Mouse (Mus musculus) ES-Bruce4 (cell line): ENCODE measurements around the gene Gm17364. TPM values are rescaled to one million over a fixed set of nuclear protein-coding genes. Genes with fewer than 3 reads are reported as not detected.

ENCODE experiments used
- H3K27ac ChIP-seq: 2 replicates; pipeline ENCODE4 v1.5.1; 2012; ENCODE audit warnings: low read length, inconsistent platforms; ENCODE audit not compliant: insufficient read depth
- H3K27me3 ChIP-seq: 2 replicates; pipeline ENCODE4 v1.6.1; 2012; ENCODE audit warnings: mild to moderate bottlenecking, low read length, inconsistent platforms; ENCODE audit not compliant: control insufficient read depth, poor library complexity, insufficient read depth, severe bottlenecking
- H3K36me3 ChIP-seq: 2 replicates; pipeline ENCODE4 v1.6.1; 2012; ENCODE audit warnings: inconsistent platforms, mild to moderate bottlenecking, low read length, moderate library complexity; ENCODE audit not compliant: control insufficient read depth, poor library complexity, insufficient read depth, severe bottlenecking
- H3K4me1 ChIP-seq: one replicate; pipeline ENCODE4 v1.8.1; 2011; ENCODE audit warnings: low read length; ENCODE audit not compliant: control insufficient read depth, insufficient read depth
- H3K4me3 ChIP-seq: 2 replicates; pipeline ENCODE4 v1.5.1; 2011; ENCODE audit warnings: low read depth, mild to moderate bottlenecking, low read length
- H3K9ac ChIP-seq: 2 replicates; pipeline ENCODE4 v1.6.1; 2012; ENCODE audit warnings: low read depth, mild to moderate bottlenecking, inconsistent platforms; ENCODE audit not compliant: poor library complexity, severe bottlenecking
- H3K9me3 ChIP-seq: replicated peaks from 2 replicates; pipeline ENCODE4 v1.6.1; 2012; ENCODE audit warnings: mild to moderate bottlenecking, low read length, inconsistent platforms; ENCODE audit not compliant: control insufficient read depth, poor library complexity, insufficient read depth, severe bottlenecking
- CTCF ChIP-seq: IDR thresholded peaks from one replicate; pipeline ENCODE4 v1.8.1; 2011; ENCODE audit warnings: low read depth, low read length
- EP300 ChIP-seq: IDR thresholded peaks from 2 replicates; pipeline ENCODE4 v1.6.1; 2011; ENCODE audit warnings: low read depth, low read length; ENCODE audit not compliant: insufficient read depth
- POLR2A ChIP-seq: IDR thresholded peaks from one replicate; pipeline ENCODE4 v1.8.1; 2011; ENCODE audit warnings: low read length; ENCODE audit not compliant: insufficient read depth
- polyA plus RNA-seq: library from polyadenylated mRNA; stranded (reverse); fragments of >200 nt; gene quantifications from 2 replicates; pipeline ENCODE4 v1.2.4, GENCODE M21; 2011; ENCODE audit warnings: low read depth; ENCODE audit not compliant: missing spikeins, insufficient read depth, insufficient read length

The Gm17364 gene
- polyA plus RNA-seq, 1 experiment: not detected

DNA sequence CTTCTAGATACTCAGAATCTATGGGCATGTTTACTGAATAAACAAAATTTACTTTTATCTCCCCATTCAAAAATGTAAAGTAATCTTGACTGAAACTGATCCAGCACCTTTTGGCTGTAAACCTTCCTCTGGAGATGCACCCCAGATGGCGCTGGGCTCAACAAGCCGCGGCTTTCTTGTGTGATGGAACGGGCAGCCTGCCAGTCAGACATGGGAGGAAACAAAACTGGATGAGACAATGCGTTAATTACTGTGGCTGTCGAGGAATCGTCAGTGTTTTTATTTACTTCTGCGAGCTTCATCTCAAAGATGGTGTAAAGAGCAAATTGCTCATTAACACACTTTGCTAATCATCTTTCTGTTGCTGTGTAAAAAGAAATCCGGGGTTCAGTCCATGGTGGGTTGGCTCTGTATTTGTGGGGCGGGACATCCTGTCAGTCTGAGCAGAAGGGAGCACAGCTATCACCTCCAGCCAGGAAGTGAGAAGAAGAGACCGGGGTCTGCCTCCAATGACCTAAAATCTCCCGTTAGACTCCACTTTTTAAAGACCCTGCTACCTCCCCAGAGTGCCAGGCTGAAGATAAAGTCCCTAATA is 42.3 kb downstream of the Gm17364 start:
- H3K4me1 ChIP-seq: no peaks in the 10 kb centered on the region
- H3K4me3 ChIP-seq: no peak overlapping the region
- no peaks in the 10 kb centered on the region for H3K27me3 ChIP-seq
- no peak overlapping the region for H3K27ac ChIP-seq
- H3K9ac ChIP-seq: no peak overlapping the region
- no peaks in the 10 kb centered on the region for H3K36me3 ChIP-seq
- TF ChIP-seq EP300 (no peak), CTCF (no peak), POLR2A (no peak)
- H3K9me3 ChIP-seq: no peaks in the 10 kb centered on the region

DNA sequence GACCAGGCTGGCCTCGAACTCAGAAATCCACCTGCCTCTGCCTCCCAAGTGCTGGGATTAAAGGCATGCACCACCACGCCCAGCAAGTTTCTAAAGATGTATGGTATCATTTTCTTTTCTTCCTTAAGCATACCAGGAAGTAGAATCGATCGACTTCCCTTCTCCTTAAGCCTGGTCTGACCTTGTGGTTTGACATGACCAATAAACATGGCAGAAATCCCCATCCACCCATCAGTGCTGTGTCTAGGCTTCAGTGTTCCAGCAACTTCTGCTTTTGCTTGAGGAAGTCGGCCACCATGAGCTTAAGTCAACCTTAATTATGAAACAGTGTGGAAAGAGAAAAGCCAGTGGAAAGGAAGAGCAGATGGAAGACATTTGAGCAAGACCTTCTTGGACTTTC is 43.5 kb downstream of the Gm17364 start:
- Histone ChIP-seq H3K36me3 (no peaks in the 10 kb centered on the region), H3K27ac (no peak overlapping the region), H3K4me1 (no peaks in the 10 kb centered on the region), H3K4me3 (no peak overlapping the region), H3K9me3 (no peaks in the 10 kb centered on the region), H3K9ac (no peak overlapping the region), H3K27me3 (no peaks in the 10 kb centered on the region)
- TF ChIP-seq CTCF: no peak
- TF ChIP-seq EP300: no peak
- no peak for TF ChIP-seq POLR2A

DNA sequence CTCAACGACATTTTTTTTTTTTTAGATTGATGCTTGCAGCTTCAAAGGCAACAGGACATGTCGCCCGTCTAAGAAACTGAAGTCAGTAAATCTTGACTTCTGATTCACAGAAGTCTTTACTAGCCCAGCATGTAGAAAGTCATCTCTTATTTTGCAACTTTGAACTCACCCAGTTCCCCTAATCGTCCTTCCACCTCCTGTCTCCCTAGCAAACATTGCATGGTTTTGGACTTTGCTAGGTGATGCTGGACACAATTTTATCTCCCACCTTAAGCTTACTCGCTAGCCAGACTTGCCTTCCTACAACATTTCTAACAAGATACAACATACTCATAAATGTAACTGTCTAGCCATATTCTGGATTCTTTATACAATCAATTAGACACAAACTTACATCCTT is 45.7 kb downstream of the Gm17364 start:
- Histone ChIP-seq H3K27ac (no peak overlapping the region), H3K4me3 (no peak overlapping the region), H3K27me3 (no peaks in the 10 kb centered on the region), H3K36me3 (no peaks in the 10 kb centered on the region), H3K9me3 (no peaks in the 10 kb centered on the region), H3K9ac (no peak overlapping the region), H3K4me1 (no peaks in the 10 kb centered on the region)
- no peak for TF ChIP-seq EP300
- no peak for TF ChIP-seq CTCF
- no peak for TF ChIP-seq POLR2A

DNA sequence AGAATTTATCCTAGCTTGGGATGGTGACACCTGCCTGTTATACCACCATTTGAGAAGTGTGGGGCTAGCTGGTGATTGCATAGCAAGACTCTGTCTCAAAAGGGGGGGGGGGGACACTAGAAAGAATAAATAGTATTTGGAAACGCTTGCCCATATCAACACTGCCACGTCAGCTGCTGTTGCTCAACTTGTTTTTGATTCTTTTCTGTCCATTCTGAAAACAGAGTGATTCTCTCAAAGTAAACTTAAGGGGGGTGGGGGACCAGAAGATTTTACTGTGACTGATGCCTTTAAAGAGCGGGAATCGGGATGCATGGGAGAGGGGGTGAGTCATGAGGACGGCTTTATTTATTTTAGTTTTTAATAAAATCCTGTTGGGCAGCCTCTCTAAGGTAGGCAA is 47.3 kb downstream of the Gm17364 start:
- TF ChIP-seq EP300: no peak
- Histone ChIP-seq H3K4me1 (no peaks in the 10 kb centered on the region), H3K27ac (no peak overlapping the region), H3K36me3 (no peaks in the 10 kb centered on the region), H3K27me3 (no peaks in the 10 kb centered on the region), H3K9me3 (no peaks in the 10 kb centered on the region), H3K9ac (no peak overlapping the region), H3K4me3 (no peak overlapping the region)

Other genes starting within 250 kb of the Gm17364 start
- gene Mak, start 194.3 kb downstream of the Gm17364 start, polyA plus RNA-seq: 2.4 and 3.5 TPM in 2 replicates
- gene Gcm2, start 162.9 kb downstream of the Gm17364 start, polyA plus RNA-seq: not detected in 2 replicates
- 0.37 TPM in 1 of 2 replicates, not detected in the other for gene Sycp2l, start 159.7 kb downstream of the Gm17364 start, polyA plus RNA-seq
- 3.7 and 5.8 TPM in 2 replicates for gene Elovl2, start 53.6 kb downstream of the Gm17364 start, polyA plus RNA-seq
- 6.3 and 8.4 TPM in 2 replicates for gene Smim13, start 24.1 kb downstream of the Gm17364 start, polyA plus RNA-seq
- 3.0 and 4.3 TPM in 2 replicates for gene Nedd9, start 213.4 kb upstream of the Gm17364 start, polyA plus RNA-seq